In genomic region chr15:92051353-92052132, GRCm38 (mm10) we compare ENCODE assay signal across 8 mouse cellular contexts. TPM values are rescaled to one million over a fixed set of nuclear protein-coding genes. Genes with fewer than 3 reads are reported as not detected.
A peak's percentile ranks its signal among the peaks of the same experiment; 100 is the strongest.
DNase-seq lines count a peak whose midpoint lies in the region; ATAC-seq and TF ChIP-seq lines count a peak whose summit lies in the region.

No protein-coding gene starts in this region.

- no peak for TF ChIP-seq CTCF in lung, embryonic 14.5 days (IDR thresholded peaks at IDR 0.05; ENCODE audit: low read depth)
- TF ChIP-seq CTCF in lung, adult 2 months (IDR thresholded peaks at IDR 0.05; ENCODE audit: insufficient read depth, low read length), result no peak

- H3K4me3 ChIP-seq in lung, embryonic 14.5 days (ENCODE audit: low read depth, low read length), result peak overlapping the region; percentile 47
- no peak overlapping the region for H3K4me3 ChIP-seq in lung, adult 2 months (replicated peaks; ENCODE audit: extremely low read depth, low read depth, low read length)
- H3K4me3 ChIP-seq in midbrain, embryonic 13.5 days (replicated peaks), result peak overlapping the region; percentile 64

- H3K9ac ChIP-seq in lung, embryonic 14.5 days, result peak overlapping the region; percentile 30; the same call in 1 of the 2 replicates
- H3K9ac ChIP-seq in midbrain, embryonic 13.5 days (replicated peaks), result peak overlapping the region; percentile 76

- H3K27me3 ChIP-seq in lung, embryonic 14.5 days (ENCODE audit: insufficient read depth, low read length), result peaks cover 16% of the 10 kb centered on the region
- H3K27me3 ChIP-seq in midbrain, embryonic 13.5 days, result peaks cover 5% of the 10 kb centered on the region; the same call in 1 of the 2 replicates

- ATAC-seq in lung, embryonic 14.5 days (ENCODE audit: insufficient read depth), result peak; percentile 61
- ATAC-seq in frontal cortex, adult (ENCODE audit: low TSS enrichment), result peak; percentile 58
- peak; percentile 82 for ATAC-seq in midbrain, embryonic 13.5 days

- no peaks in the 10 kb centered on the region for H3K4me1 ChIP-seq in lung, embryonic 14.5 days (ENCODE audit: insufficient read depth)
- no peaks in the 10 kb centered on the region for H3K4me1 ChIP-seq in lung, adult 2 months (ENCODE audit: control insufficient read depth, insufficient read depth, low read length)
- peaks cover 12% of the 10 kb centered on the region; the same call in 1 of the 2 replicates for H3K4me1 ChIP-seq in midbrain, embryonic 13.5 days (replicated peaks)

- no peaks in the 10 kb centered on the region for H3K36me3 ChIP-seq in lung, embryonic 14.5 days (ENCODE audit: insufficient read depth)
- no peaks in the 10 kb centered on the region for H3K36me3 ChIP-seq in midbrain, embryonic 13.5 days

- H3K4me2 ChIP-seq in lung, embryonic 14.5 days, result peak overlapping the region; percentile 96
- H3K4me2 ChIP-seq in midbrain, embryonic 13.5 days (replicated peaks), result peak overlapping the region; percentile 96

- no peak for TF ChIP-seq POLR2A in lung, adult 2 months (IDR thresholded peaks at IDR 0.05; ENCODE audit: borderline replicate concordance, extremely low read depth, low read depth, low read length)

- H3K27ac ChIP-seq in lung, embryonic 14.5 days (ENCODE audit: low read depth), result no peak overlapping the region
- peak overlapping the region; percentile 77 for H3K27ac ChIP-seq in midbrain, embryonic 13.5 days

- peak; percentile 25 for DNase-seq in lung, embryonic 14.5 days
- DNase-seq in lung, adult 2 months, result no peak
- DNase-seq in cerebellum, adult 18-20 months, result peak; percentile 82 to 87
- peak; percentile 26 for DNase-seq in layer of hippocampus, adult 9-10 months (ENCODE audit: low spot score)
- DNase-seq in adipocyte (ENCODE audit: low spot score), result no peak
- DNase-seq in spleen, adult 12 weeks (ENCODE audit: low spot score), result no peak

- no peaks in the 10 kb centered on the region for H3K9me3 ChIP-seq in lung, embryonic 14.5 days (ENCODE audit: low read depth, low read length)
- no peaks in the 10 kb centered on the region for H3K9me3 ChIP-seq in midbrain, embryonic 13.5 days

- WGBS in lung, embryonic 14.5 days, result 1% methylated on average over 35 of the region's 35 CpGs
- 2% methylated on average over 35 of the region's 35 CpGs for WGBS in lung, adult 2 months
- WGBS in midbrain, embryonic 13.5 days, result under 1% methylated on average over 35 of the region's 35 CpGs

RNA-seq across cellular contexts. Expression of gene Cntn1, which starts 0.6 kb away (rescaled TPM):
- polyA plus RNA-seq in lung, embryonic 14.5 days (2014; fragmentation: Nextera tagmentation; extraction: Ambion mirVana), result 0.51 and 0.84 TPM in 2 replicates
- polyA plus RNA-seq in lung, adult 2 months (2012; rRNA removed), result 1.6 and 2.1 TPM in 2 replicates
- 16.7 and 17.1 TPM in 2 replicates for polyA plus RNA-seq in midbrain, embryonic 13.5 days (2015; fragmentation: Nextera tagmentation; extraction: Ambion mirVana)

Comparison
In these comparisons a context has a peak if more than half of its experiments do, and no peak if none do; other contexts are left out.
1. DNase-seq: peak in lung, embryonic 14.5 days (single experiment), cerebellum, adult 18-20 months (2 of 2) and layer of hippocampus, adult 9-10 months (single experiment); none in lung, adult 2 months (single experiment), adipocyte (single experiment) and spleen, adult 12 weeks (single experiment).
2. Peak in every context shown above with its lines, with median percentiles within 50 percentile points of each other: ATAC-seq.